Mouse (Mus musculus) testis, postnatal 10 days (tissue): ENCODE results near the gene Fndc3a.

Experiments
- DNase-seq: peaks from one replicate; pipeline ENCODE4 v3.0.0; 2021; ENCODE audit warnings: low spot score

Fndc3a gene

GRCm38 (mm10) chr14:72536392-72537017 lies 173.3 kb downstream of the Fndc3a start:
- DNase-seq, result no peak

GRCm38 (mm10) chr14:72533862-72534261 lies 175.9 kb downstream of the Fndc3a start:
- no peak for DNase-seq

- DNase-seq, result no peak
Observed at GRCm38 (mm10) chr14:72532028-72532917, 177.5 kb downstream of the Fndc3a start.

- DNase-seq, result no peak
Observed at GRCm38 (mm10) chr14:72527126-72527525, 182.7 kb downstream of the Fndc3a start.

GRCm38 (mm10) chr14:72519561-72519960 lies 190.2 kb downstream of the Fndc3a start:
- DNase-seq, result no peak

GRCm38 (mm10) chr14:72518786-72519185 lies 191.0 kb downstream of the Fndc3a start:
- DNase-seq, result no peak

- DNase-seq, result peak; percentile 74
Observed at GRCm38 (mm10) chr14:72516376-72516775, 193.4 kb downstream of the Fndc3a start.

- DNase-seq, result no peak
Observed at GRCm38 (mm10) chr14:72506723-72507420, 202.9 kb downstream of the Fndc3a start.

- peak; percentile 45 for DNase-seq
Observed at GRCm38 (mm10) chr14:72506018-72506722, 203.6 kb downstream of the Fndc3a start.

- DNase-seq, result no peak
Observed at GRCm38 (mm10) chr14:72504985-72505384, 204.8 kb downstream of the Fndc3a start.

GRCm38 (mm10) chr14:72503241-72503640 lies 206.6 kb downstream of the Fndc3a start:
- no peak for DNase-seq

- DNase-seq, result no peak
Observed at GRCm38 (mm10) chr14:72493775-72494174, 216.0 kb downstream of the Fndc3a start.

GRCm38 (mm10) chr14:72491738-72492137 lies 218.1 kb downstream of the Fndc3a start, which contains the start of gene Gm9195:
Gm9195 (minus strand) TSS chr14:72491838.
- no peak for DNase-seq

- DNase-seq, result no peak
Observed at GRCm38 (mm10) chr14:72490367-72490766, 219.4 kb downstream of the Fndc3a start.
